18 mouse cellular contexts compared by ENCODE assay signal in the genomic region with DNA sequence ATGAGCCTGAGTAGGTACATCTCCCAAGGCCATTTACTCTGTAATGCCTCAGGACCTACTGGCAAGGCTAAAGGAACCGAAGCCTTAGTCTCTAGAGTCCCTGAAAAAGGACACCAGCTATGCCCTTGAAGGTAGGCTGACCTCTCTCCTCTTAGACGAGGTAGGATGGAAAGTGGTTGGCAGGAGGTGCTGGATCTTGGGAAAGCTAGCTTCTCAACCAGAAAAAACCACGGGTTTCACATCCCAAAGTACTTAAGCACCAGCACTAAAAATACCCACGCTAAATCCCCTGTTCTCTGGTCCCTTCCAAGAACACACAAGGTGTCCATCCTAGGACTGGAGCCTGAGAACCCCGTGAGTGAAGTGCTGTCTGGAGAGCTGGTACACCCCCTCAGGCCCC. TPM values are rescaled to one million over a fixed set of nuclear protein-coding genes. Genes with fewer than 3 reads are reported as not detected.
A peak's percentile ranks its signal among the peaks of the same experiment; 100 is the strongest.
DNase-seq lines count a peak whose midpoint lies in the region.
"Had no signal": no experiment of that assay in that cellular context is flagged by ENCODE, and none has a peak within 500 bp of the region (broad histone marks: within the 10 kb centered on the region; RNA-seq: fewer than 3 reads in every experiment).

No protein-coding gene starts in this region.

- WGBS in embryonic facial prominence, embryonic 10.5 days = 79% methylated on average over 5 of the region's 5 CpGs

- no peaks in the 10 kb centered on the region for H3K4me1 ChIP-seq in embryonic facial prominence, embryonic 10.5 days
- H3K4me1 ChIP-seq: embryonic facial prominence, embryonic 15.5 days; forebrain, embryonic 10.5 days; heart, embryonic 15.5 days; hindbrain, embryonic 10.5 days had no signal

- peak; percentile 31 for DNase-seq in adrenal gland, postnatal 10 days
- no peak for DNase-seq in adrenal gland, adult 2 months
- peak; percentile 47 for DNase-seq in gastrocnemius, postnatal 25 days
- no peak for DNase-seq in gastrocnemius, postnatal 4 days (ENCODE audit: low spot score in 2 of 2)
- DNase-seq in kidney, adult 18-20 months = peak; percentile 2
- no peak for DNase-seq in kidney, adult 8-10 months
- DNase-seq in embryonic facial prominence, embryonic 10.5 days (ENCODE audit: low spot score) = no peak
- DNase-seq: cerebellum, adult 11-12 months; cerebellum, adult 9-10 months; gastrocnemius, postnatal 14 days; kidney, adult 2 months had no signal

- H3K27ac ChIP-seq in embryonic facial prominence, embryonic 10.5 days (replicated peaks) = no peak overlapping the region
- H3K27ac ChIP-seq: embryonic facial prominence, embryonic 15.5 days; forebrain, embryonic 10.5 days; heart, embryonic 15.5 days; hindbrain, embryonic 10.5 days; hindbrain, embryonic 14.5 days; intestine, embryonic 15.5 days had no signal

- H3K9me3 ChIP-seq in embryonic facial prominence, embryonic 10.5 days = no peaks in the 10 kb centered on the region
- H3K9me3 ChIP-seq: embryonic facial prominence, embryonic 15.5 days; forebrain, embryonic 10.5 days; heart, embryonic 15.5 days; hindbrain, embryonic 10.5 days; intestine, embryonic 15.5 days had no signal

- H3K27me3 ChIP-seq in embryonic facial prominence, embryonic 10.5 days (replicated peaks; ENCODE audit: low read depth, poor library complexity, severe bottlenecking) = no peaks in the 10 kb centered on the region
- H3K27me3 ChIP-seq: embryonic facial prominence, embryonic 15.5 days; heart, embryonic 15.5 days; intestine, embryonic 15.5 days had no signal

- no peaks in the 10 kb centered on the region for H3K36me3 ChIP-seq in embryonic facial prominence, embryonic 10.5 days (replicated peaks)
- H3K36me3 ChIP-seq: embryonic facial prominence, embryonic 15.5 days; forebrain, embryonic 10.5 days; hindbrain, embryonic 10.5 days; intestine, embryonic 15.5 days had no signal

- no peak overlapping the region for H3K4me3 ChIP-seq in embryonic facial prominence, embryonic 10.5 days
- H3K4me3 ChIP-seq: embryonic facial prominence, embryonic 15.5 days; erythroblast, embryonic 14.5 days; forebrain, embryonic 10.5 days; heart, embryonic 15.5 days; hindbrain, embryonic 10.5 days; intestine, embryonic 15.5 days had no signal

RNA-seq across cellular contexts. Expression of a gene that starts 26.4 kb away (rescaled TPM):
- 1,000 to 10,000 TPM; 1,138 to 1,532 TPM for total RNA-seq in adrenal gland, postnatal 10 days (2021)
- 100 to 1,000 TPM; 290 to 315 TPM for total RNA-seq in adrenal gland, adult 2 months (2021)
- 141 and 188 TPM in 2 replicates for polyA plus RNA-seq in adrenal gland, adult 2 months (2012; rRNA removed)
- 100 to 1,000 TPM; 871 to 916 TPM for total RNA-seq in gastrocnemius, postnatal 25 days (2021)
- 100 to 1,000 TPM; 294 to 313 TPM for total RNA-seq in gastrocnemius, postnatal 4 days (2021)
- 1.7 and 2.6 TPM in 2 replicates for polyA plus RNA-seq in embryonic facial prominence, embryonic 10.5 days (2016; fragmentation: Nextera tagmentation; extraction: Ambion mirVana)

Comparison
In these comparisons a context has a peak if more than half of its experiments do, and no peak if none do; other contexts are left out.
1. DNase-seq: peak in adrenal gland, postnatal 10 days (single experiment), gastrocnemius, postnatal 25 days (single experiment) and kidney, adult 18-20 months (single experiment); none in adrenal gland, adult 2 months (single experiment), gastrocnemius, postnatal 4 days (0 of 2), kidney, adult 8-10 months (0 of 2) and embryonic facial prominence, embryonic 10.5 days (single experiment).